Mouse (Mus musculus) thymus, adult 2 months (tissue): ENCODE data around the gene Gde1.

ENCODE experiments used
- CTCF ChIP-seq: fragments of 200-500 bp; IDR thresholded peaks from 2 replicates; pipeline ENCODE4 v1.5.1; 2012; ENCODE audit warnings: mild to moderate bottlenecking, control low read depth, low read length, moderate library complexity, borderline replicate concordance; ENCODE audit not compliant: control insufficient read depth, poor library complexity, insufficient read depth; ENCODE audit errors: extremely low read depth
- POLR2A ChIP-seq: fragments of 200-500 bp; IDR thresholded peaks from 2 replicates; pipeline ENCODE4 v1.6.1; 2012; ENCODE audit warnings: mild to moderate bottlenecking, low read length, control low read depth, moderate library complexity; ENCODE audit not compliant: control insufficient read depth, poor library complexity, insufficient read depth; ENCODE audit errors: extremely low read depth

DNA sequence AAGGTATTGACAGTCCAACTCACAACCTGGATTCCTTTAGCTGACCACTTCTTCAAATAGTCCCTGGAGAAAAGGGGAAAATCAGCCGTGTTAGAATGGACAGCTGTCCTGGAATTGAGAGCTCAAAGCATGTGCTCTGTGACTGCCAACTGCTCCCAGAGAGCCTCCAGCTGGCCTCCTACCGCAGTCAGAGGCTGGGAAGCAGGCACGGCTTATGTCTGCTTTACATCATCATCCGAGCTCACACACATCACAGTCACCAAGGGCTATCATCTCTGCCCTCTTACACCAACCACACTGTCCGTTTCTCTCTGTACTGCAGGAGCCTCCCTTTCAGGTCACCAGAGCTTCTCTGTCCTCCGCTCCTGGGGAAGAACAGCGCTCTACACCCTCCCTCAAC, 16.5 kb downstream of the Gde1 start:
- TF ChIP-seq POLR2A (no peak), CTCF (no peak)
